Mouse (Mus musculus): ENCODE data around the gene Sox9. TPM values are rescaled to one million over a fixed set of nuclear protein-coding genes. Genes with fewer than 3 reads are reported as not detected.

The Sox9 gene
- 61.8 and 108 TPM in 2 replicates for polyA plus RNA-seq (2016; fragmentation: Nextera tagmentation; extraction: Ambion mirVana)

- Histone ChIP-seq H3K9me3 (replicated peaks) (no peaks in the 10 kb centered on the region), H3K27ac (replicated peaks) (peak within 1 kb of the TSS; percentile 94), H3K4me1 (peaks cover 80% of the 10 kb centered on the region), H3K36me3 (peaks cover 19% of the 10 kb centered on the region), H3K4me3 (peak within 1 kb of the TSS; percentile 87), H3K27me3 (ENCODE audit: low read depth, poor library complexity, severe bottlenecking) (peaks cover 66% of the 10 kb centered on the region)
- WGBS = 0% methylated on average over 15 of the region's 15 CpGs
- peak; percentile 93 for DNase-seq (ENCODE audit: low spot score)
Observed at GRCm38 (mm10) chr11:112781994-112782356, at the start of gene Sox9. Gene Sox9 (plus strand): TSS chr11:112782224.

- DNase-seq (ENCODE audit: low spot score) = no peak
- Histone ChIP-seq H3K36me3 (no peaks in the 10 kb centered on the region), H3K27ac (replicated peaks) (no peak overlapping the region), H3K4me1 (peaks cover 15% of the 10 kb centered on the region), H3K9me3 (replicated peaks) (no peaks in the 10 kb centered on the region), H3K27me3 (ENCODE audit: low read depth, poor library complexity, severe bottlenecking) (no peaks in the 10 kb centered on the region), H3K4me3 (no peak overlapping the region)
- WGBS = 93% methylated on average over 7 of the region's 7 CpGs
Observed at GRCm38 (mm10) chr11:112732401-112732800, 49.6 kb upstream of the Sox9 start.

GRCm38 (mm10) chr11:112737071-112737470 is 45.0 kb upstream of the Sox9 start:
- H3K4me3 ChIP-seq = no peak overlapping the region
- H3K27ac ChIP-seq (replicated peaks) = no peak overlapping the region
- 80% methylated on average over 5 of the region's 5 CpGs for WGBS
- no peak for DNase-seq (ENCODE audit: low spot score)
- H3K4me1 ChIP-seq = no peaks in the 10 kb centered on the region
- no peaks in the 10 kb centered on the region for H3K27me3 ChIP-seq (ENCODE audit: low read depth, poor library complexity, severe bottlenecking)
- H3K36me3 ChIP-seq = no peaks in the 10 kb centered on the region
- no peaks in the 10 kb centered on the region for H3K9me3 ChIP-seq (replicated peaks)

GRCm38 (mm10) chr11:112739681-112740080 is 42.3 kb upstream of the Sox9 start:
- Histone ChIP-seq H3K36me3 (no peaks in the 10 kb centered on the region), H3K4me3 (no peak overlapping the region), H3K27ac (replicated peaks) (no peak overlapping the region), H3K27me3 (ENCODE audit: low read depth, poor library complexity, severe bottlenecking) (no peaks in the 10 kb centered on the region), H3K4me1 (no peaks in the 10 kb centered on the region), H3K9me3 (replicated peaks) (no peaks in the 10 kb centered on the region)
- WGBS = 89% methylated on average over 1 of the region's 1 CpGs
- no peak for DNase-seq (ENCODE audit: low spot score)

- WGBS = 16% methylated on average over 4 of the region's 4 CpGs
- Histone ChIP-seq H3K27ac (replicated peaks) (no peak overlapping the region), H3K9me3 (replicated peaks) (no peaks in the 10 kb centered on the region), H3K4me1 (peaks cover 22% of the 10 kb centered on the region), H3K27me3 (ENCODE audit: low read depth, poor library complexity, severe bottlenecking) (peaks cover 7% of the 10 kb centered on the region; the same call in 1 of the 2 replicates), H3K36me3 (no peaks in the 10 kb centered on the region), H3K4me3 (no peak overlapping the region)
- DNase-seq (ENCODE audit: low spot score) = no peak
Observed at GRCm38 (mm10) chr11:112756516-112756915, 25.5 kb upstream of the Sox9 start.

- Histone ChIP-seq H3K9me3 (replicated peaks) (no peaks in the 10 kb centered on the region), H3K4me1 (peaks cover 22% of the 10 kb centered on the region), H3K36me3 (no peaks in the 10 kb centered on the region), H3K27ac (replicated peaks) (no peak overlapping the region), H3K27me3 (ENCODE audit: low read depth, poor library complexity, severe bottlenecking) (peaks cover 7% of the 10 kb centered on the region; the same call in 1 of the 2 replicates), H3K4me3 (no peak overlapping the region)
- DNase-seq (ENCODE audit: low spot score) = no peak
- WGBS = 82% methylated on average over 9 of the region's 9 CpGs
Observed at GRCm38 (mm10) chr11:112758056-112758455, 24.0 kb upstream of the Sox9 start.

- Histone ChIP-seq H3K27ac (replicated peaks) (no peak overlapping the region; the same call in 1 of the 2 replicates), H3K4me1 (0 out of 2 replicates have a peak, but pooled peaks cover 4% of the 10 kb centered on the region), H3K9me3 (replicated peaks) (no peaks in the 10 kb centered on the region), H3K4me3 (no peak overlapping the region), H3K27me3 (ENCODE audit: low read depth, poor library complexity, severe bottlenecking) (0 out of 2 replicates have a peak, but pooled peaks cover 8% of the 10 kb centered on the region), H3K36me3 (no peaks in the 10 kb centered on the region)
- no peak for DNase-seq (ENCODE audit: low spot score)
- 87% methylated on average over 4 of the region's 4 CpGs for WGBS
Observed at GRCm38 (mm10) chr11:112766956-112767355, 15.1 kb upstream of the Sox9 start.

GRCm38 (mm10) chr11:112767531-112768041 is 14.4 kb upstream of the Sox9 start:
- DNase-seq (ENCODE audit: low spot score) = no peak
- Histone ChIP-seq H3K4me1 (0 out of 2 replicates have a peak, but pooled peaks cover 4% of the 10 kb centered on the region), H3K27ac (replicated peaks) (no peak overlapping the region), H3K36me3 (no peaks in the 10 kb centered on the region), H3K9me3 (replicated peaks) (no peaks in the 10 kb centered on the region), H3K4me3 (no peak overlapping the region), H3K27me3 (ENCODE audit: low read depth, poor library complexity, severe bottlenecking) (0 out of 2 replicates have a peak, but pooled peaks cover 8% of the 10 kb centered on the region)
- 80% methylated on average over 15 of the region's 15 CpGs for WGBS

GRCm38 (mm10) chr11:112772791-112773355 is 9.2 kb upstream of the Sox9 start:
- DNase-seq (ENCODE audit: low spot score) = no peak
- Histone ChIP-seq H3K36me3 (no peaks in the 10 kb centered on the region), H3K27me3 (ENCODE audit: low read depth, poor library complexity, severe bottlenecking) (peaks cover 49% of the 10 kb centered on the region), H3K4me3 (no peak overlapping the region), H3K27ac (replicated peaks) (peak overlapping the region; percentile 33; the same call in 1 of the 2 replicates), H3K9me3 (replicated peaks) (no peaks in the 10 kb centered on the region), H3K4me1 (peaks cover 11% of the 10 kb centered on the region)
- WGBS = 58% methylated on average over 11 of the region's 11 CpGs

GRCm38 (mm10) chr11:112779762-112780161 is 2.3 kb upstream of the Sox9 start:
- peaks cover 10% of the 10 kb centered on the region for H3K36me3 ChIP-seq
- H3K9me3 ChIP-seq (replicated peaks) = no peaks in the 10 kb centered on the region
- no peak overlapping the region for H3K4me3 ChIP-seq
- under 1% methylated on average over 10 of the region's 10 CpGs for WGBS
- peaks cover 63% of the 10 kb centered on the region for H3K4me1 ChIP-seq
- H3K27ac ChIP-seq (replicated peaks) = no peak overlapping the region
- DNase-seq (ENCODE audit: low spot score) = peak; percentile 67
- peaks cover 74% of the 10 kb centered on the region for H3K27me3 ChIP-seq (ENCODE audit: low read depth, poor library complexity, severe bottlenecking)

GRCm38 (mm10) chr11:112780394-112780920 is 1.6 kb upstream of the Sox9 start:
- peak overlapping the region; percentile 87 for H3K4me3 ChIP-seq
- H3K9me3 ChIP-seq (replicated peaks) = no peaks in the 10 kb centered on the region
- 5% methylated on average over 19 of the region's 19 CpGs for WGBS
- peaks cover 74% of the 10 kb centered on the region for H3K27me3 ChIP-seq (ENCODE audit: low read depth, poor library complexity, severe bottlenecking)
- no peak for DNase-seq (ENCODE audit: low spot score)
- peaks cover 69% of the 10 kb centered on the region for H3K4me1 ChIP-seq
- H3K36me3 ChIP-seq = peaks cover 16% of the 10 kb centered on the region
- H3K27ac ChIP-seq (replicated peaks) = peak overlapping the region; percentile 94

GRCm38 (mm10) chr11:112781035-112781911 is 751 bp upstream of the Sox9 start:
- H3K4me1 ChIP-seq = peaks cover 76% of the 10 kb centered on the region
- peak overlapping the region; percentile 94 for H3K27ac ChIP-seq (replicated peaks)
- 0% methylated on average over 49 of the region's 49 CpGs for WGBS
- peak overlapping the region; percentile 87 for H3K4me3 ChIP-seq
- DNase-seq (ENCODE audit: low spot score) = peak; percentile 73
- H3K9me3 ChIP-seq (replicated peaks) = no peaks in the 10 kb centered on the region
- peaks cover 70% of the 10 kb centered on the region for H3K27me3 ChIP-seq (ENCODE audit: low read depth, poor library complexity, severe bottlenecking)
- peaks cover 19% of the 10 kb centered on the region for H3K36me3 ChIP-seq

Data from midbrain, embryonic 10.5 days (tissue).